Comparison of ENCODE assay signal across 18 mouse cellular contexts in the genomic region with DNA sequence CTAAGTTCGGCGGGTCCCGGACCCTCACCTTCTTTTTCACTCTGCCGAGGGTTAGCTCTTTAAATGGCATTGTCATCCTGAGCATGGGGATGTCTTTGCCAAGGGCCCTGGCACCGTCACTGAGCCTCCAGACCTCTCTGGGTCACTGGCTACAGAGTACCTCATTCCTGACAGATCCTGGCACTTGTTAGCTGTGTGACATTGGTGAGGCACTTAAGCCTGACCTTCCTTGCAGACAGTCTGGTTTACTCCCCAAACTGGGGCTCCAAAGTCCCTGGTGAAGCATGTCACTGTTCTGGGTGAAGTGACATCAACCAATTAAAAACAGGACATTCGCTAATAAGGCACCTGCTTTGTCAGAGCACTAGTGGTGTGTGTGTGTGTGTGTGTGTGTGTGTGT.
A peak's percentile ranks its signal among the peaks of the same experiment; 100 is the strongest.
DNase-seq lines count a peak whose midpoint lies in the region; TF ChIP-seq lines count a peak whose summit lies in the region.
"Had no signal": no experiment of that assay in that cellular context is flagged by ENCODE, and none has a peak within 500 bp of the region (broad histone marks: within the 10 kb centered on the region; RNA-seq: fewer than 3 reads in every experiment).

No protein-coding gene starts in this region.

- no peaks in the 10 kb centered on the region for H3K9me3 ChIP-seq in heart, embryonic 10.5 days
- H3K9me3 ChIP-seq in E14TG2a.4 (ENCODE audit: low read length) (no peaks in the 10 kb centered on the region), ES-E14 (ENCODE audit: control insufficient read depth, insufficient read depth, low read depth, low read length) (no peaks in the 10 kb centered on the region)
- H3K9me3 ChIP-seq: embryonic facial prominence, embryonic 13.5 days; forebrain, embryonic 12.5 days; heart, embryonic 12.5 days; hindbrain, embryonic 15.5 days had no signal

- TF ChIP-seq CTCF in E14TG2a.4 (conservative IDR thresholded peaks at IDR 0.05; ENCODE audit: low read length): no peak

- H3K27me3 ChIP-seq in heart, embryonic 10.5 days (ENCODE audit: insufficient read depth, poor library complexity, severe bottlenecking): no peaks in the 10 kb centered on the region
- peaks cover 6% of the 10 kb centered on the region; the same call in 1 of the 2 replicates for H3K27me3 ChIP-seq in E14TG2a.4 (ENCODE audit: insufficient read depth, low read length)
- H3K27me3 ChIP-seq: CH12.LX; embryonic facial prominence, embryonic 13.5 days; forebrain, embryonic 12.5 days; heart, embryonic 12.5 days; hindbrain, embryonic 15.5 days had no signal

- peak overlapping the region; percentile 57 for H3K9ac ChIP-seq in ES-E14 (ENCODE audit: insufficient read depth, low read depth, low read length, poor library complexity, severe bottlenecking)
- H3K9ac ChIP-seq: embryonic facial prominence, embryonic 13.5 days; forebrain, embryonic 12.5 days; heart, embryonic 12.5 days; hindbrain, embryonic 15.5 days had no signal

- H3K4me1 ChIP-seq in heart, embryonic 10.5 days: no peaks in the 10 kb centered on the region
- H3K4me1 ChIP-seq in E14TG2a.4 (replicated peaks; ENCODE audit: low read depth, low read length): peaks cover 36% of the 10 kb centered on the region
- H3K4me1 ChIP-seq in ES-E14 (ENCODE audit: control insufficient read depth in 2 of 2, insufficient read depth in 2 of 2, low read length in 2 of 2, poor library complexity in 1 of 2): peaks cover 3 to 4% of the 10 kb centered on the region in 2 experiments; a peak in 3 of 4 replicates
- H3K4me1 ChIP-seq: embryonic facial prominence, embryonic 13.5 days; forebrain, embryonic 12.5 days; heart, embryonic 12.5 days; hindbrain, embryonic 15.5 days had no signal

- no peak overlapping the region for H3K27ac ChIP-seq in heart, embryonic 10.5 days
- H3K27ac ChIP-seq in ES-E14 (ENCODE audit: insufficient read depth, low read depth, low read length, poor library complexity, severe bottlenecking): no peak overlapping the region; the same call in 1 of the 2 replicates
- H3K27ac ChIP-seq: embryonic facial prominence, embryonic 13.5 days; forebrain, embryonic 12.5 days; hindbrain, embryonic 15.5 days; kidney, postnatal 0 days had no signal

- H3K4me3 ChIP-seq in heart, embryonic 10.5 days: no peak overlapping the region
- H3K4me3 ChIP-seq in E14TG2a.4 (replicated peaks; ENCODE audit: low read length) (peak overlapping the region; percentile 65), ES-E14 (ENCODE audit: insufficient read depth in 1 of 2, low read depth in 1 of 2, low read length in 2 of 2, poor library complexity in 1 of 2, severe bottlenecking in 1 of 2) (peak overlapping the region; percentile 10 to 49)
- H3K4me3 ChIP-seq: embryonic facial prominence, embryonic 13.5 days; forebrain, embryonic 12.5 days; heart, embryonic 12.5 days; hindbrain, embryonic 15.5 days had no signal

- H3K36me3 ChIP-seq in heart, embryonic 10.5 days: no peaks in the 10 kb centered on the region
- H3K36me3 ChIP-seq in E14TG2a.4 (ENCODE audit: insufficient read depth, low read length): no peaks in the 10 kb centered on the region
- H3K36me3 ChIP-seq in ES-E14 (ENCODE audit: control insufficient read depth, insufficient read depth, low read length, poor library complexity, severe bottlenecking): no peaks in the 10 kb centered on the region
- H3K36me3 ChIP-seq: embryonic facial prominence, embryonic 13.5 days; forebrain, embryonic 12.5 days; heart, embryonic 12.5 days; hindbrain, embryonic 15.5 days had no signal

- intact Hi-C loops in heart, postnatal 10 days (cut with DNase I): no loop called here

- WGBS in heart, embryonic 10.5 days: 82% methylated on average over 6 of the region's 6 CpGs

- in situ Hi-C loops in ES-E14 (cut with MboI; ENCODE audit: low sequenced_read_pairs in 2 of 2, unreplicated experiment in 2 of 2): no loop called here

- peak; percentile 49 for DNase-seq in adrenal gland, postnatal 14 days
- DNase-seq in adrenal gland, adult 18-20 months (ENCODE audit: low spot score in 2 of 2): no peak
- DNase-seq in heart, postnatal 10 days: peak; percentile 44 to 51
- DNase-seq in heart, embryonic 10.5 days (ENCODE audit: low spot score): no peak
- no peak for DNase-seq in ES-E14 (ENCODE audit: low read depth, low spot score)
- DNase-seq in spleen, adult 18-20 months: no peak
- DNase-seq: cerebellum, adult 11-12 months; cerebellum, adult 9-11 months; cerebellum, postnatal 36 days; gastrocnemius, postnatal 36 days; kidney, adult 8-10 months had no signal

TF ChIP-seq in ES-E14, 5 proteins besides CTCF, POLR2A, EP300 and RAD21:
- TF ChIP-seq CHD2 (IDR thresholded peaks at IDR 0.05; ENCODE audit: low read depth, low read length): no peak
- no peak for TF ChIP-seq ZNF384 (IDR thresholded peaks at IDR 0.05; ENCODE audit: low read depth, low read length)
- no peak for TF ChIP-seq ZC3H11A (IDR thresholded peaks at IDR 0.05; ENCODE audit: borderline replicate concordance, low read depth, low read length)
- no peak for TF ChIP-seq HCFC1 (IDR thresholded peaks at IDR 0.05; ENCODE audit: borderline replicate concordance, insufficient read depth, low read length)
- TF ChIP-seq MAFK (IDR thresholded peaks at IDR 0.05; ENCODE audit: insufficient read depth, low read depth, low read length): no peak
TF ChIP-seq in ES-E14: peak in this region for 0.

Comparison
In these comparisons a context has a peak if more than half of its experiments do, and no peak if none do; other contexts are left out.
1. DNase-seq: peak in adrenal gland, postnatal 14 days (single experiment) and heart, postnatal 10 days (2 of 2); none in adrenal gland, adult 18-20 months (0 of 2), heart, embryonic 10.5 days (single experiment), ES-E14 (single experiment) and spleen, adult 18-20 months (0 of 2).